Mouse (Mus musculus) ES-E14 (cell line): ENCODE measurements at regions not wholly inside any gene's neighbourhood (a gene's known extent, or its start where the extent isn't known, plus 50 kb on each side); places are given as distances from the start of the nearest gene placed in this dataset.

Experiments used
- CHD2 ChIP-seq: IDR thresholded peaks from 2 replicates; pipeline ENCODE4 v1.6.1; 2014; ENCODE audit warnings: mild to moderate bottlenecking, low read depth, low read length, inconsistent platforms
- HCFC1 ChIP-seq: IDR thresholded peaks from 2 replicates; pipeline ENCODE4 v1.6.1; 2012; ENCODE audit warnings: low read length, inconsistent platforms, borderline replicate concordance; ENCODE audit not compliant: insufficient read depth

- TF ChIP-seq HCFC1 (no peak), CHD2 (no peak)
These were observed 412.3 kb downstream of the Sox9 start for GRCm38 (mm10) chr11:113194144-113194827.
